Mouse (Mus musculus): ENCODE data around the gene Plk2. TPM values are rescaled to one million over a fixed set of nuclear protein-coding genes. Genes with fewer than 3 reads are reported as not detected.
"Not testable (repeated sequence)": the region's sequence is repeated elsewhere in the genome, so short reads cannot be mapped to it uniquely, and the experiment has no call there.

Gene Plk2
- polyA plus RNA-seq, 1 experiment from 2014 or later, result 111 TPM

GRCm38 (mm10) chr13:110398513-110399270 lies 3.8 kb downstream of the Plk2 start:
- 76% methylated on average over 24 of the region's 24 CpGs for WGBS
- no peak overlapping the region for H3K9ac ChIP-seq (replicated peaks; ENCODE audit: low read depth, low read length)
- no peaks in the 10 kb centered on the region for H3K27me3 ChIP-seq (ENCODE audit: control insufficient read depth, insufficient read depth, low read length)
- peaks cover 39% of the 10 kb centered on the region for H3K36me3 ChIP-seq (ENCODE audit: control insufficient read depth, insufficient read depth, low read length)
- peak overlapping the region; percentile 22; the same call in 1 of the 2 replicates for H3K4me3 ChIP-seq (ENCODE audit: low read depth, low read length)
- 0 out of 2 replicates have a peak, but pooled peaks cover 7% of the 10 kb centered on the region for H3K4me1 ChIP-seq (ENCODE audit: control insufficient read depth, insufficient read depth, low read length)
- H3K9me3 ChIP-seq (ENCODE audit: control insufficient read depth, low read depth, low read length), result no peaks in the 10 kb centered on the region
- no peak overlapping the region for H3K27ac ChIP-seq (ENCODE audit: low read length)
- peak overlapping the region; percentile 15; the same call in 1 of the 2 replicates for H3K4me2 ChIP-seq (replicated peaks; ENCODE audit: low read depth, low read length)
- no peak for ATAC-seq (ENCODE audit: insufficient number of reproducible peaks, insufficient read depth, low FRiP score, low read depth)

GRCm38 (mm10) chr13:110401443-110401842 lies 6.6 kb downstream of the Plk2 start:
- Histone ChIP-seq H3K4me1 (ENCODE audit: control insufficient read depth, insufficient read depth, low read length) (0 out of 2 replicates have a peak, but pooled peaks cover 7% of the 10 kb centered on the region), H3K4me2 (replicated peaks; ENCODE audit: low read depth, low read length) (no peak overlapping the region), H3K4me3 (ENCODE audit: low read depth, low read length) (no peak overlapping the region), H3K27me3 (ENCODE audit: control insufficient read depth, insufficient read depth, low read length) (no peaks in the 10 kb centered on the region), H3K36me3 (ENCODE audit: control insufficient read depth, insufficient read depth, low read length) (peaks cover 39% of the 10 kb centered on the region), H3K9me3 (ENCODE audit: control insufficient read depth, low read depth, low read length) (no peaks in the 10 kb centered on the region), H3K27ac (ENCODE audit: low read length) (no peak overlapping the region), H3K9ac (replicated peaks; ENCODE audit: low read depth, low read length) (no peak overlapping the region)
- 74% methylated on average over 3 of the region's 3 CpGs for WGBS
- no peak for ATAC-seq (ENCODE audit: insufficient number of reproducible peaks, insufficient read depth, low FRiP score, low read depth)

GRCm38 (mm10) chr13:110401877-110402276 lies 7.0 kb downstream of the Plk2 start:
- peaks cover 39% of the 10 kb centered on the region for H3K36me3 ChIP-seq (ENCODE audit: control insufficient read depth, insufficient read depth, low read length)
- no peak overlapping the region for H3K27ac ChIP-seq (ENCODE audit: low read length)
- H3K4me3 ChIP-seq (ENCODE audit: low read depth, low read length), result no peak overlapping the region
- 0 out of 2 replicates have a peak, but pooled peaks cover 7% of the 10 kb centered on the region for H3K4me1 ChIP-seq (ENCODE audit: control insufficient read depth, insufficient read depth, low read length)
- no peak for ATAC-seq (ENCODE audit: insufficient number of reproducible peaks, insufficient read depth, low FRiP score, low read depth)
- H3K9ac ChIP-seq (replicated peaks; ENCODE audit: low read depth, low read length), result no peak overlapping the region
- no peaks in the 10 kb centered on the region for H3K9me3 ChIP-seq (ENCODE audit: control insufficient read depth, low read depth, low read length)
- H3K27me3 ChIP-seq (ENCODE audit: control insufficient read depth, insufficient read depth, low read length), result no peaks in the 10 kb centered on the region
- no peak overlapping the region for H3K4me2 ChIP-seq (replicated peaks; ENCODE audit: low read depth, low read length)
- WGBS, result 93% methylated on average over 2 of the region's 2 CpGs

- Histone ChIP-seq H3K9me3 (ENCODE audit: control insufficient read depth, low read depth, low read length) (no peaks in the 10 kb centered on the region), H3K4me2 (replicated peaks; ENCODE audit: low read depth, low read length) (no peak overlapping the region), H3K9ac (replicated peaks; ENCODE audit: low read depth, low read length) (no peak overlapping the region), H3K4me3 (ENCODE audit: low read depth, low read length) (no peak overlapping the region), H3K36me3 (ENCODE audit: control insufficient read depth, insufficient read depth, low read length) (peaks cover 21% of the 10 kb centered on the region), H3K27ac (ENCODE audit: low read length) (no peak overlapping the region), H3K4me1 (ENCODE audit: control insufficient read depth, insufficient read depth, low read length) (no peaks in the 10 kb centered on the region), H3K27me3 (ENCODE audit: control insufficient read depth, insufficient read depth, low read length) (no peaks in the 10 kb centered on the region)
- ATAC-seq (ENCODE audit: insufficient number of reproducible peaks, insufficient read depth, low FRiP score, low read depth), result no peak
- WGBS, result 72% methylated on average over 8 of the region's 8 CpGs
Observed at GRCm38 (mm10) chr13:110404059-110404458, 9.2 kb downstream of the Plk2 start.

GRCm38 (mm10) chr13:110404686-110405085 lies 9.8 kb downstream of the Plk2 start:
- ATAC-seq (ENCODE audit: insufficient number of reproducible peaks, insufficient read depth, low FRiP score, low read depth); H3K27me3 ChIP-seq (ENCODE audit: control insufficient read depth, insufficient read depth, low read length); H3K4me2 ChIP-seq (replicated peaks; ENCODE audit: low read depth, low read length); H3K9me3 ChIP-seq (ENCODE audit: control insufficient read depth, low read depth, low read length); H3K27ac ChIP-seq (ENCODE audit: low read length); H3K4me3 ChIP-seq (ENCODE audit: low read depth, low read length); H3K4me1 ChIP-seq (ENCODE audit: control insufficient read depth, insufficient read depth, low read length); H3K9ac ChIP-seq (replicated peaks; ENCODE audit: low read depth, low read length): not testable (repeated sequence)
- 88% methylated on average over 5 of the region's 5 CpGs for WGBS
- H3K36me3 ChIP-seq (ENCODE audit: control insufficient read depth, insufficient read depth, low read length), result peaks cover 15% of the 10 kb centered on the region

GRCm38 (mm10) chr13:110406152-110406551 lies 11.3 kb downstream of the Plk2 start:
- H3K4me3 ChIP-seq (ENCODE audit: low read depth, low read length), result no peak overlapping the region
- no peaks in the 10 kb centered on the region for H3K9me3 ChIP-seq (ENCODE audit: control insufficient read depth, low read depth, low read length)
- 81% methylated on average over 5 of the region's 5 CpGs for WGBS
- H3K4me2 ChIP-seq (replicated peaks; ENCODE audit: low read depth, low read length), result no peak overlapping the region
- H3K27me3 ChIP-seq (ENCODE audit: control insufficient read depth, insufficient read depth, low read length), result no peaks in the 10 kb centered on the region
- H3K4me1 ChIP-seq (ENCODE audit: control insufficient read depth, insufficient read depth, low read length), result no peaks in the 10 kb centered on the region
- ATAC-seq (ENCODE audit: insufficient number of reproducible peaks, insufficient read depth, low FRiP score, low read depth), result no peak
- H3K9ac ChIP-seq (replicated peaks; ENCODE audit: low read depth, low read length), result no peak overlapping the region
- no peak overlapping the region for H3K27ac ChIP-seq (ENCODE audit: low read length)
- H3K36me3 ChIP-seq (ENCODE audit: control insufficient read depth, insufficient read depth, low read length), result peaks cover under 1% of the 10 kb centered on the region; the same call in 1 of the 2 replicates

GRCm38 (mm10) chr13:110412572-110413209 lies 17.8 kb downstream of the Plk2 start:
- H3K27me3 ChIP-seq (ENCODE audit: control insufficient read depth, insufficient read depth, low read length), result no peaks in the 10 kb centered on the region
- no peak overlapping the region for H3K27ac ChIP-seq (ENCODE audit: low read length)
- H3K9ac ChIP-seq (replicated peaks; ENCODE audit: low read depth, low read length), result no peak overlapping the region
- 60% methylated on average over 12 of the region's 12 CpGs for WGBS
- no peaks in the 10 kb centered on the region for H3K36me3 ChIP-seq (ENCODE audit: control insufficient read depth, insufficient read depth, low read length)
- no peaks in the 10 kb centered on the region for H3K9me3 ChIP-seq (ENCODE audit: control insufficient read depth, low read depth, low read length)
- H3K4me1 ChIP-seq (ENCODE audit: control insufficient read depth, insufficient read depth, low read length), result no peaks in the 10 kb centered on the region
- ATAC-seq (ENCODE audit: insufficient number of reproducible peaks, insufficient read depth, low FRiP score, low read depth), result peak; percentile 46; the same call in 1 of the 2 replicates
- H3K4me2 ChIP-seq (replicated peaks; ENCODE audit: low read depth, low read length), result no peak overlapping the region
- no peak overlapping the region for H3K4me3 ChIP-seq (ENCODE audit: low read depth, low read length)

- Histone ChIP-seq H3K27me3 (ENCODE audit: control insufficient read depth, insufficient read depth, low read length) (no peaks in the 10 kb centered on the region), H3K9me3 (ENCODE audit: control insufficient read depth, low read depth, low read length) (no peaks in the 10 kb centered on the region), H3K9ac (replicated peaks; ENCODE audit: low read depth, low read length) (no peak overlapping the region), H3K4me2 (replicated peaks; ENCODE audit: low read depth, low read length) (no peak overlapping the region), H3K4me1 (ENCODE audit: control insufficient read depth, insufficient read depth, low read length) (no peaks in the 10 kb centered on the region), H3K27ac (ENCODE audit: low read length) (no peak overlapping the region), H3K36me3 (ENCODE audit: control insufficient read depth, insufficient read depth, low read length) (no peaks in the 10 kb centered on the region), H3K4me3 (ENCODE audit: low read depth, low read length) (no peak overlapping the region)
- WGBS, result 70% methylated on average over 5 of the region's 5 CpGs
- ATAC-seq (ENCODE audit: insufficient number of reproducible peaks, insufficient read depth, low FRiP score, low read depth), result no peak
Observed at GRCm38 (mm10) chr13:110418656-110419055, 23.8 kb downstream of the Plk2 start.

Data from stomach, embryonic 14.5 days (tissue).